Mouse (Mus musculus): ENCODE measurements at regions not wholly inside any gene's neighbourhood (a gene's known extent, or its start where the extent isn't known, plus 50 kb on each side); places are given as distances from the start of the nearest gene placed in this dataset.

- WGBS: 90% methylated on average over 3 of the region's 3 CpGs
- no peak overlapping the region for H3K4me3 ChIP-seq (replicated peaks)
- 0 out of 2 replicates have a peak, but pooled peaks cover 6% of the 10 kb centered on the region for H3K4me1 ChIP-seq (replicated peaks)
- no peak for ATAC-seq
- no peak overlapping the region for H3K27ac ChIP-seq
- H3K27me3 ChIP-seq: no peaks in the 10 kb centered on the region
- H3K9me3 ChIP-seq: no peaks in the 10 kb centered on the region
- H3K4me2 ChIP-seq (replicated peaks): no peak overlapping the region
- no peaks in the 10 kb centered on the region for H3K36me3 ChIP-seq
- no peak overlapping the region for H3K9ac ChIP-seq (replicated peaks)
Observed at GRCm38 (mm10) chr3:140952111-140952800, 259.9 kb downstream of the Pdha2 start.

- no peak for ATAC-seq
- 0 out of 2 replicates have a peak, but pooled peaks cover 6% of the 10 kb centered on the region for H3K4me1 ChIP-seq (replicated peaks)
- no peak overlapping the region for H3K27ac ChIP-seq
- H3K4me3 ChIP-seq (replicated peaks): no peak overlapping the region
- H3K36me3 ChIP-seq: no peaks in the 10 kb centered on the region
- no peak overlapping the region for H3K9ac ChIP-seq (replicated peaks)
- WGBS: 79% methylated on average over 2 of the region's 2 CpGs
- no peaks in the 10 kb centered on the region for H3K9me3 ChIP-seq
- H3K27me3 ChIP-seq: no peaks in the 10 kb centered on the region
- H3K4me2 ChIP-seq (replicated peaks): no peak overlapping the region
Observed at GRCm38 (mm10) chr3:140951024-140951423, 261.1 kb downstream of the Pdha2 start.

GRCm38 (mm10) chr3:140949880-140950662, 262.1 kb downstream of the Pdha2 start:
- ATAC-seq: peak; percentile 77
- WGBS: 59% methylated on average over 4 of the region's 4 CpGs
- H3K27ac ChIP-seq: no peak overlapping the region

GRCm38 (mm10) chr3:140942450-140942849, 269.7 kb downstream of the Pdha2 start:
- ATAC-seq: no peak
- H3K4me2 ChIP-seq (replicated peaks): no peak overlapping the region
- H3K36me3 ChIP-seq: no peaks in the 10 kb centered on the region
- no peak overlapping the region for H3K27ac ChIP-seq
- 74% methylated on average over 1 of the region's 1 CpGs for WGBS
- H3K4me1 ChIP-seq (replicated peaks): no peaks in the 10 kb centered on the region
- H3K9ac ChIP-seq (replicated peaks): no peak overlapping the region
- H3K27me3 ChIP-seq: no peaks in the 10 kb centered on the region
- no peak overlapping the region for H3K4me3 ChIP-seq (replicated peaks)
- no peaks in the 10 kb centered on the region for H3K9me3 ChIP-seq

More at GRCm38 (mm10) chr3:140949880-140950662, 262.1 kb downstream of the Pdha2 start:
- Histone ChIP-seq H3K9ac (replicated peaks) (no peak overlapping the region), H3K36me3 (no peaks in the 10 kb centered on the region), H3K4me3 (replicated peaks) (no peak overlapping the region), H3K27me3 (no peaks in the 10 kb centered on the region), H3K4me1 (replicated peaks) (0 out of 2 replicates have a peak, but pooled peaks cover 6% of the 10 kb centered on the region), H3K4me2 (replicated peaks) (no peak overlapping the region), H3K9me3 (no peaks in the 10 kb centered on the region)

- Histone ChIP-seq H3K4me3 (replicated peaks) (no peak overlapping the region), H3K27ac (no peak overlapping the region), H3K4me1 (replicated peaks) (no peaks in the 10 kb centered on the region), H3K36me3 (no peaks in the 10 kb centered on the region), H3K27me3 (no peaks in the 10 kb centered on the region), H3K4me2 (replicated peaks) (no peak overlapping the region), H3K9ac (replicated peaks) (no peak overlapping the region), H3K9me3 (no peaks in the 10 kb centered on the region)
- WGBS: 77% methylated on average over 7 of the region's 7 CpGs
- no peak for ATAC-seq
Observed at GRCm38 (mm10) chr3:140941898-140942297, 270.3 kb downstream of the Pdha2 start.

GRCm38 (mm10) chr3:140941316-140941715, 270.8 kb downstream of the Pdha2 start:
- Histone ChIP-seq H3K9me3 (no peaks in the 10 kb centered on the region), H3K9ac (replicated peaks) (no peak overlapping the region), H3K4me1 (replicated peaks) (no peaks in the 10 kb centered on the region), H3K4me3 (replicated peaks) (no peak overlapping the region), H3K27ac (no peak overlapping the region), H3K36me3 (no peaks in the 10 kb centered on the region), H3K27me3 (no peaks in the 10 kb centered on the region), H3K4me2 (replicated peaks) (no peak overlapping the region)
- no peak for ATAC-seq
- 88% methylated on average over 6 of the region's 6 CpGs for WGBS

GRCm38 (mm10) chr3:140933156-140933555, 279.0 kb downstream of the Pdha2 start:
- H3K9me3 ChIP-seq: no peaks in the 10 kb centered on the region
- WGBS: 33% methylated on average over 1 of the region's 1 CpGs
- H3K27me3 ChIP-seq: no peaks in the 10 kb centered on the region
- H3K4me2 ChIP-seq (replicated peaks): no peak overlapping the region
- no peaks in the 10 kb centered on the region for H3K4me1 ChIP-seq (replicated peaks)
- H3K4me3 ChIP-seq (replicated peaks): no peak overlapping the region
- H3K9ac ChIP-seq (replicated peaks): no peak overlapping the region
- no peak overlapping the region for H3K27ac ChIP-seq
- H3K36me3 ChIP-seq: no peaks in the 10 kb centered on the region
- no peak for ATAC-seq

- H3K9me3 ChIP-seq: no peaks in the 10 kb centered on the region
- H3K4me2 ChIP-seq (replicated peaks): no peak overlapping the region
- WGBS: 89% methylated on average over 5 of the region's 5 CpGs
- no peak overlapping the region for H3K9ac ChIP-seq (replicated peaks)
- no peak overlapping the region for H3K4me3 ChIP-seq (replicated peaks)
- no peak for ATAC-seq
- no peak overlapping the region for H3K27ac ChIP-seq
- no peaks in the 10 kb centered on the region for H3K36me3 ChIP-seq
- no peaks in the 10 kb centered on the region for H3K27me3 ChIP-seq
- no peaks in the 10 kb centered on the region for H3K4me1 ChIP-seq (replicated peaks)
Observed at GRCm38 (mm10) chr3:140926689-140927088, 285.5 kb downstream of the Pdha2 start.

- Histone ChIP-seq H3K4me1 (replicated peaks) (no peaks in the 10 kb centered on the region), H3K4me2 (replicated peaks) (no peak overlapping the region), H3K27ac (no peak overlapping the region), H3K4me3 (replicated peaks) (no peak overlapping the region), H3K9ac (replicated peaks) (no peak overlapping the region), H3K9me3 (no peaks in the 10 kb centered on the region), H3K36me3 (no peaks in the 10 kb centered on the region), H3K27me3 (no peaks in the 10 kb centered on the region)
- no peak for ATAC-seq
- WGBS: 87% methylated on average over 4 of the region's 4 CpGs
Observed at GRCm38 (mm10) chr3:140876201-140876895, 335.8 kb downstream of the Pdha2 start.

- H3K9me3 ChIP-seq: no peaks in the 10 kb centered on the region
- H3K27ac ChIP-seq: no peak overlapping the region
- H3K4me1 ChIP-seq (replicated peaks): no peaks in the 10 kb centered on the region
- no peak overlapping the region for H3K4me2 ChIP-seq (replicated peaks)
- H3K27me3 ChIP-seq: no peaks in the 10 kb centered on the region
- no peaks in the 10 kb centered on the region for H3K36me3 ChIP-seq
- no peak overlapping the region for H3K9ac ChIP-seq (replicated peaks)
- 79% methylated on average over 4 of the region's 4 CpGs for WGBS
- no peak for ATAC-seq
- no peak overlapping the region for H3K4me3 ChIP-seq (replicated peaks)
Observed at GRCm38 (mm10) chr3:140875500-140876200, 336.5 kb downstream of the Pdha2 start.

- H3K4me2 ChIP-seq (replicated peaks): no peak overlapping the region
- H3K4me3 ChIP-seq (replicated peaks): no peak overlapping the region
- no peak overlapping the region for H3K9ac ChIP-seq (replicated peaks)
- H3K27me3 ChIP-seq: no peaks in the 10 kb centered on the region
- H3K36me3 ChIP-seq: no peaks in the 10 kb centered on the region
- H3K27ac ChIP-seq: no peak overlapping the region
- no peaks in the 10 kb centered on the region for H3K4me1 ChIP-seq (replicated peaks)
- no peak for ATAC-seq
- H3K9me3 ChIP-seq: no peaks in the 10 kb centered on the region
- WGBS: 90% methylated on average over 9 of the region's 9 CpGs
Observed at GRCm38 (mm10) chr3:140874070-140874895, 337.9 kb downstream of the Pdha2 start.

Data from midbrain, embryonic 13.5 days (tissue).